Mouse (Mus musculus): ENCODE measurements around the gene Rapsn.
"Not testable (repeated sequence)": the region's sequence is repeated elsewhere in the genome, so short reads cannot be mapped to it uniquely, and the experiment has no call there.

Gene Rapsn

GRCm38 (mm10) chr2:91035385-91035784 is at the start of gene Rapsn:
TSS of gene Rapsn (plus strand) at chr2:91035620.
- peak; percentile 58 to 63 for DNase-seq (ENCODE audit: low spot score in 2 of 2)

GRCm38 (mm10) chr2:90986055-90986454 is 49.4 kb upstream of the Rapsn start:
- no peak for DNase-seq (ENCODE audit: low spot score in 2 of 2)

- no peak for DNase-seq (ENCODE audit: low spot score in 2 of 2)
Measured at GRCm38 (mm10) chr2:91008536-91008935, 26.9 kb upstream of the Rapsn start.

- no peak for DNase-seq (ENCODE audit: low spot score in 2 of 2)
Measured at GRCm38 (mm10) chr2:91013881-91014280, 21.5 kb upstream of the Rapsn start.

GRCm38 (mm10) chr2:91015386-91015785 is 20.0 kb upstream of the Rapsn start:
- peak in 1 of 2 experiments; percentile 4 for DNase-seq (ENCODE audit: low spot score in 2 of 2)

GRCm38 (mm10) chr2:91018061-91018788 is 17.2 kb upstream of the Rapsn start:
- DNase-seq (ENCODE audit: low spot score in 2 of 2) = peak; percentile 33 to 44

GRCm38 (mm10) chr2:91019911-91020310 is 15.5 kb upstream of the Rapsn start:
- no peak for DNase-seq (ENCODE audit: low spot score in 2 of 2)

GRCm38 (mm10) chr2:91022266-91022665 is 13.2 kb upstream of the Rapsn start:
- DNase-seq (ENCODE audit: low spot score in 2 of 2) = not testable (repeated sequence)

GRCm38 (mm10) chr2:91023131-91023530 is 12.3 kb upstream of the Rapsn start:
- peak; percentile 66 to 84 for DNase-seq (ENCODE audit: low spot score in 2 of 2)

- peak in 1 of 2 experiments; percentile 7 for DNase-seq (ENCODE audit: low spot score in 2 of 2)
Measured at GRCm38 (mm10) chr2:91023956-91024355, 11.5 kb upstream of the Rapsn start.

- DNase-seq (ENCODE audit: low spot score in 2 of 2) = no peak
Measured at GRCm38 (mm10) chr2:91025081-91025516, 10.3 kb upstream of the Rapsn start.

GRCm38 (mm10) chr2:91026491-91026890 is 8.9 kb upstream of the Rapsn start:
- DNase-seq (ENCODE audit: low spot score in 2 of 2) = no peak

- DNase-seq (ENCODE audit: low spot score in 2 of 2) = peak; percentile 31 to 43
Measured at GRCm38 (mm10) chr2:91027391-91028214, 7.8 kb upstream of the Rapsn start.

- DNase-seq (ENCODE audit: low spot score in 2 of 2) = no peak
Measured at GRCm38 (mm10) chr2:91031216-91031615, 4.2 kb upstream of the Rapsn start.

- no peak for DNase-seq (ENCODE audit: low spot score in 2 of 2)
Measured at GRCm38 (mm10) chr2:91033000-91033399, 2.4 kb upstream of the Rapsn start.

GRCm38 (mm10) chr2:91041786-91042185 is 6.4 kb downstream of the Rapsn start:
- DNase-seq (ENCODE audit: low spot score in 2 of 2) = no peak

GRCm38 (mm10) chr2:91042651-91043398 is 7.4 kb downstream of the Rapsn start:
- no peak for DNase-seq (ENCODE audit: low spot score in 2 of 2)

- no peak for DNase-seq (ENCODE audit: low spot score in 2 of 2)
Measured at GRCm38 (mm10) chr2:91044727-91045126, 9.3 kb downstream of the Rapsn start.

- not testable (repeated sequence) for DNase-seq (ENCODE audit: low spot score in 2 of 2)
Measured at GRCm38 (mm10) chr2:91045805-91046204, 10.4 kb downstream of the Rapsn start.

GRCm38 (mm10) chr2:91047359-91047758 is 11.9 kb downstream of the Rapsn start:
- no peak for DNase-seq (ENCODE audit: low spot score in 2 of 2)

GRCm38 (mm10) chr2:91051917-91052316 is 16.5 kb downstream of the Rapsn start:
- no peak for DNase-seq (ENCODE audit: low spot score in 2 of 2)

GRCm38 (mm10) chr2:91052752-91053151 is 17.3 kb downstream of the Rapsn start:
- DNase-seq (ENCODE audit: low spot score in 2 of 2) = no peak

All from heart, adult 9 months (tissue).